Mouse (Mus musculus) heart, adult 2 months (tissue): ENCODE measurements around the gene Eef1b2.
"Not testable (repeated sequence)": the region's sequence is repeated elsewhere in the genome, so short reads cannot be mapped to it uniquely, and the experiment has no call there.

Experiments
- CTCF ChIP-seq: fragments of 200-600 bp; IDR thresholded peaks from 2 replicates; pipeline ENCODE4 v1.8.1; 2022; ENCODE audit warnings: antibody characterized with exemption, mild to moderate bottlenecking, moderate library complexity
- POLR2A ChIP-seq: fragments of 200-500 bp; IDR thresholded peaks from 2 replicates; pipeline ENCODE4 v1.6.1; 2011; ENCODE audit warnings: mild to moderate bottlenecking, low read depth, low read length, control low read depth; ENCODE audit not compliant: insufficient read depth

DNA sequence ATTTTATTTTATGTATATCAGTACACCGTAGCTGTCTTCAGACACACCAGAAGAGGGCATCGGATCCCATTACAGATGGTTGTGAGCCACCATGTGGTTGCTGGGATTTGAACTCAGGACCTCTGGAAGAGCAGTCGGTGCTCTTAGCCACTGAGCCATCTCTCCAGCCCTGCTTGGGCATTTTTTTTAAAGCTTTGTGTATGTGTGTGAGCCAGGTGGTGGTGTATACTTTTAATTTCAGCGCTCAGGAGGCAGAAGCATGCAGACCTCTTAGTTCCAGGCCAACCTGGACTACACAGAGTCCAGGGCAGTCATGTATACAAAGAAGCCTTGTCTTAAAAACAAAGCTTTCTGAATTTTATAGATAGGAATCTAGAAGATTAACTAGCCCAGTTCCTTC lies 4.0 kb downstream of the Eef1b2 start:
- TF ChIP-seq POLR2A, CTCF: not testable (repeated sequence)
